Mouse (Mus musculus) left cerebral cortex, postnatal 4 days (tissue): ENCODE results near the gene Nme7. TPM values are rescaled to one million over a fixed set of nuclear protein-coding genes. Genes with fewer than 3 reads are reported as not detected.

Source experiments
- DNase-seq: peaks from one replicate; pipeline ENCODE4 v3.0.0-alpha.2; 2022
- intact Hi-C: fragments of 180-260 bp; cut with DNase I; formaldehyde crosslinking; loops from one replicate; pipeline ENCODE4 v1.15.1; 2025
- total RNA-seq, 2 experiments: library from RNA; stranded (reverse); gene quantifications; 2 replicates each; pipeline ENCODE4 v1.2.3; 2021

Gene Nme7
- total RNA-seq, 2 experiments from 2014 or later, result 21.5 to 24.4 TPM

DNA sequence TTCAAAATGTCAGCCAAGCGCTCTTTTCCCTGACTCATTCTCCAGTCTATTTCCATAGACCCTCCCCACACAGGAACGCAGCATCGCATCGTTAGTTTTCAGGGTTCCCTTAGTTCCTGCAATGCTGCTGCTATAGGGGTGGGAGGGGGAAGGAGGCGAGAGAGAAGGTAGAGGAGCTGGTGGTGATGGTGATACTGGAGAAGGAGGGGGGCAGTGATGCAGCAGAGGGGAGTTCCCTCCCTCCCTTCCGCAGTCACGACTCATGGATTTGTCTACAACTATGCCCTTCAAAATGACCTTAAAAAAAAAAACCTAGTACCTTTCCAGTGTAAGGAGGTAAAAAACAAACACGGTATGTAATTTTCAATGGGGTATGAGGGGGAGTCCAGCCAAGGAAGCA, 152.8 kb downstream of the Nme7 start:
- intact Hi-C loops, result loop anchor here (5.0 to 10.0 kb wide), 6 partner anchors 131 to 666 kb away; no protein-coding TSS in a partner anchor
- DNase-seq, result no peak

DNA sequence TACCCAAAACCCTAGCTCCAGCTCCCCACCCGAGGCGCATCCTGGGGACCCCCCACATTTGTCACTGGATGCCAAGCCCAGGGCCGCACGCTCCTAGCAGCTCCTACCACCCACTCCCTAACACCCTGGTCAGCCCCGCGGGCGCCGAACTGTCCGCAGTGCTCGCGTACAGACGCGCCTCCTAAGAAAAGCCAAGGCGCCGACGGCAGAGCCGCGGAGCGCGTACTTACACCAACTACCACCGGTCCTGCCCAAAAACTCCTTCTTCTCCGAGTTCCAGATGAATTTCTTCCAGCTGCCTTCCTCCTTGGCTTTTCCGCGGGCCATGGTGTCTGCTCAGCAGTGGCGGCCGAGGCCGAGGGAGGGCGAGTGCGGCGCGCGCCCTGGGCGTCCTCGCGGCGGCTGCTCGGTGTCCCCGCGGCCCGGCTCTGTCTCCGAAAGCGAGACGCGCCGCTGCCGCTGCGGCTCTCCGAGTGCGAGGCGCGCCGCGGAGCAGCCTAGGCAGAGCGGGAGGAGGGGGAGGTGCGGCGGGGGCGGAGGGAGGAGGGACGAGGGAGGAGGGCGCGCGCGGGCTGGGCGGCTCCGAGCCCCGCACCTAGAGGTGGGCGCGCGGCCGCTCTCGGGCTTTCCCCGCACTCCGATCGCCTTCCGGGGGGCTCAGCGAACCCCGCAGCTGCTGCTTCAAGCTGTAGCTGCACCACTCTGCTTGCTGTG, 153.8 kb downstream of the Nme7 start:
- intact Hi-C loops, result loop anchor here (5.0 to 10.0 kb wide), 6 partner anchors 130 to 665 kb away; no protein-coding TSS in a partner anchor
- DNase-seq, result peak; percentile 73

DNA sequence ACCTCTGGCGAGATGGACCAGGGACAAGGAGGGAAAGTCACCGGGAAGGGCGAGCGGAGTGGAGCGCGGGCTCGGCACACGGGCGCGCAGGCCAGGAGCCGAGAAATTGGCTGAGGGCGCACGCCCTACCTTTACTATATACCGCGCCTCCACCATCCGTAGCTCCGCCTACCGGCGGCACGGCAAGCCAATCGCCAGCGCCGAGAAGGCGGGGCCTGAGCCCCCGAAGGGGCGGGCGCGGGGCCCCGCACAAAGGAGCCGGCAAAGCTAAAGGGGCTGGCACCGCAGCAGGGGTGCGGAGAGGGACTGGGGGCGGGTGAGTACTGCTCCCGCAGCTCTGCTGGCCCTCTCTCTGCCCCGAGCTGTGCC, 154.3 kb downstream of the Nme7 start, which contains the start of gene Atp1b1:
TSS of gene Atp1b1 (minus strand) at position 111 of the 369 bp plus-strand sequence.
- peak; percentile 92 for DNase-seq
- intact Hi-C loops, result loop anchor here (5.0 to 10.0 kb wide), 6 partner anchors 129 to 664 kb away; no protein-coding TSS in a partner anchor

DNA sequence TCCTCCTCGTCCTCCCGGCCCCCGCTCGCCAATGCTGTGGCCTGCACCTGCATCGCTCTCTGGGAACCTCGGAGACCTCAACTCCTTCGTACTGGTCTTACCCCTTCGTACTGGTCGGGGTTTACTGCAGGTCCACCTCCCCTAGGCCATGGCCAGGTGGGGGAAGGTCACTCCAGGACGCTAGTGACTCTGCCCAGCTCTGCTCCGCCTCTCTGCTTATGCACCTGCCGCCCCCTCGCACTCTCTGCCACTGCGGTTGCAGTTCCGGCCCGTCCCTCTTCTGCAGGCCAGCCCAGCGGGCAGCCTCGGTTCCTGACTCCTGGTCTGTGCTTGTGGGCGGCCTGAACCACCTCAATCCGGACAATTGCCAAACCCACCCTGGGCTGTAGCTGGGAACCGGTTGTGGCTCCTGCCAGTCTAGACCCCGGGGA, 154.7 kb downstream of the Nme7 start:
- intact Hi-C loops, result loop anchor here (5.0 to 10.0 kb wide), 6 partner anchors 129 to 664 kb away; no protein-coding TSS in a partner anchor
- DNase-seq, result no peak

DNA sequence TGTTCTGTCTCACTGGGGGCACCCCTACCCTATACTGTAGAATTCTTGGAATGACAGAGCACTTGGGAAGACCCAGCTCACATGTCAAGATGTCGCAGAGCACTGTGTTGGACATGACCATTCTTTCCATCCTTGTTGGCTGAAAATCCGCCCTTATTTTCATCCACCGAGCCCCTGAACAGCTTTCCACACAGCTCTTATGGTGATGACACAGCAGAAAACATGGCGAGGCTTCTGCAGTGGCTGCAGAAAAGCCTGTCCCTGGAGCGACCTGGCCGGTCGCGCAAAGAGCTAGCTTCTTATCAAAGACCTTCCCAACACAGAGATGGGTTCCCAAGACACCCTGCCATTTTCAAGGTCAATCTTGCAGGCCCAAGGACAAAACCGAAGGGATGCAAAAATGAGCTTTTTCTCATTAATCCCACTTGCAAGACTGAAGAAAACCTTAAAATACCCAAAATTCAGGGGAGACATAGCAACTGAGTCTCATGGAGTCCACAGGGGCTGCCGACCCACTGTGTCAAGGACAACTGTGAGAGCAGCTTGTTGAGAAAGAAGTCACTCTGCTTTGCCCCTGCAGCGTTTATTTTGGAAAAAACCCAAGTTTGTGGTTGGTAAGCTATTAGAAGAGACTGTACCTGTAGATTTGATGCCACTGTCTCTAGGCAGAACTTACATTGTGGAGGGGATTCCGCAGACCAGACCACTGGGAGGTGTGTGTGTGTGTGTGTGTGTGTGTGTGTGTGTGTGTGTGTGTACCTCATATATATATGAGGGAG, 155.4 kb downstream of the Nme7 start:
- no peak for DNase-seq
- intact Hi-C loops, result loop anchor here (5.0 to 10.0 kb wide), 6 partner anchors 128 to 663 kb away; no protein-coding TSS in a partner anchor

DNA sequence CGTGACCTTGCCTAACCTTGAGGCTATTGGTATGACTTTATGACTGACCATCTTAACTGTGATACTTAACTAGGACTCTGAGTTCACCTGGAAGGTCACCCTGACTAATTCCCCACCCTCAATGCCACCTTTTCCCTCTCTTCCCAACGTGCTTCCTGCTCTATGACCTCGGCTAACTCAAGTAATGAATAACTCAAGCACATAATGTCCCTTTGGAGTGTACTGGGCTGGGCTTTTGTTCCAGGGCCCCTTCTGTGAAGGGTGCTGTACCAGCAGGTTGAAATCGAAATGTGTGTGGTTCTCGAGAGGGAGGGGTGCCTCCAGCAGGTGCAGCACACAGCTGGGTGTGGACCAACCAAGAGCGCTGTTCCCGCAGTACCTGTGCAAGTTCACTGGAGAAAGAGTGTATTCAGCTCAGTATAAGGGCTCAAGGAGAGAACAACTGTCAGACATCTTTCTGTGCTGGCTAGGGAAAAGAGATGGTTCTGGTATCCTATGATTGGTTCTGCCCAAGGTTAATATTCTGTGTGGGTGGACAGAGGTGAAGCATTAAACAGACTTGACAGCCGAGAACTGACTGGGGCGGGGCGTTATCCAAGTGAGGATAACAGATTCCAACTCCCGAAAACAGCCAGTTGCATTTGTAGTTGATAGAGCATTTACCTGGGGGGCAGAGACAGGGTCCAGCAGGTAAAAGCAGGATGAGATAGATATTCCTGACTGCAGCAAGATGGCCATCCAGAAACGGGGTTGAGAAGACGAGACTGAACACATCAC, 157.2 kb downstream of the Nme7 start:
- DNase-seq, result no peak
- intact Hi-C loops, result no loop called here

DNA sequence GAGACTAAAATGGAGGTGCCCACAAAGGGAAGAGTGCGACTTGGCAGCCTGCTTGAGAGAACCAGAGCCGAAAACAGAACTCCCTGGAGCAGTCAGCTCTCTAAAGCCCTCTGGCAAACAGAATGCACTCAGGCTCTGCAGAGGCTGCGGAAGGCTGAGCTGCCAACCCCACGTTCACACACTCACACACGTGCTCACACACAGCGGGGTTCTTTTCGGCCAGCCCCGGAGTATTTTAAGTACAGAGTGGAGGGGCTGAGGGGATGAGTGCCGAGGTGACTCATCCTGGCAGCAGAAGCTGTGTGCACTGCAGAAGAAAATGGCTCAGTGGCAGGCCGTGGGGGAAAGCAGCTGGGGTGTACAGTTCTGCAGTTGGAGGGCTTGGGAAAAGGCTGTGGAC, 157.8 kb downstream of the Nme7 start:
- intact Hi-C loops, result no loop called here
- DNase-seq, result peak; percentile 63

DNA sequence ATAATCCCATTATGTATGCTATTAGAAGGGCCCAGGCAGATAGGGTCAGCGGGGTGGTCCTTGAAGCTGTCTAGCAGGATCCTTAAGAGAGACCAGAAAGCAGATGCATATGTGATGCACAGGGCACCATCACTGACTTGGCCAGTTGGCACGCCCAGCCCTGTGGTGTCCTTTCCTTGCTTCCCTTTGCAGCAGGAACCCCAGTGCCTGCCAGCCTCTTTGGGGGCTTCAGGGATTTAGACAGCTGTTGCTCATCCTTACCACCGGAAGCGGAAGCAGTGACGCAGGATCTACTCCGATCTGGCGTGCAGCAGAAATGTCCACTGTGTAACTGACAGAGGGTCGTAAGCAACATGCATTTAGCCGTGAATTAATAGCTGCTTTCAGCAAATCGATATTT, 163.5 kb downstream of the Nme7 start:
- DNase-seq, result no peak
- intact Hi-C loops, result no loop called here

DNA sequence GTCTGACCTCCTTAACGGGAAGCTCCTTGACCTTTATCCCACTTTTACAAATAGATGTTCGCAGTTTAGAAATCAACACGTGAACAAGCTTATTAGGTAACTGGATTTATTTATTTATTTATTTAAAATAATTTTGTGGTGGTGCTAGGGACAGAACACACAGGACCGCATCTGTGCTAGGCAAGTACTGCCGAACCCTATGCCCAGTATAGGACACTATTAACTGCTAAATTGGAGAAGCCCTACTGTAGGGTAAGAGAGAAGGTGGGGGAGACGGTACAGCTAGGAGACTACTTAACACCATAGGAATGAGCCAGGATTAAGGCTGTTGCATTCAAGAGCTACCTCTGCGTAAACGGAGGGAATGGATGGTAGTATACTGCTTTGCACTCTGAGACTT, 164.4 kb downstream of the Nme7 start:
- intact Hi-C loops, result no loop called here
- DNase-seq, result no peak

DNA sequence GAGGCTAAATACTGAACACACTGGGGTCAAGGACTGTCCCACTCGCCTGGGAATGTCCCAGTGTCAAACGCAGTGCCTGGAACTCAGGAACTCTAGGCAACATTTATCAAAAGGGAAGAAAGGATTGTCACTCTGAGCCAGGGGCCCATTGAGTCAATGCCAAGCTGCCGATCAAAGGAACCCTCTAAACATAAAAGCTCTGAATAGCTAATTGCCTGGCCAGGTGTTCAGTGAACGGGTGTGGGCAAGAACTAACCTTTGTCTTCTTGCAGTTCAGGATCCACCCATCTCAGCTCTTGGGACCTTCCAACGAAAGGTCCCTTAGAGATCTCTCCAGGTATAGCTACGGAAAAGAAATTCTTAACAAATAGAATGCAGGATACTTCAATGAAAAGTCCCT, 167.1 kb downstream of the Nme7 start:
- no peak for DNase-seq
- intact Hi-C loops, result no loop called here

DNA sequence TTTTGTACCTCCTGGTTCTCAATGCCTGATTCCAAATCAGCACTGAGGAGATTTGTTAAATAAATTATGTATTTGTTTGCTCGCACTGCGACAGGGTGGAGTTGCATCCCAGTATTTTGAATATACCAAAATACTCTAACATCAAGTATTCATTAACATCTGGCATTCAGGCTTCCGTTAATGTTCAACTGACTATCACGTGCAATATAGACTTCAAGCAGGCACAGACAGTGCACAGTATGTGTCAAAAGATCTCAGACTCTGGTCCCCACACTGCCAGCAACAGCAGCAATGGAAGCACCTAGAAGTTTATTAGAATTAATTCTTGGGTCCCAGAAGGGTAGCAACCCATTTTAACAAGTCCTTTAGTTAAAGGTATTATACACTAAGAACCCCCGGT, 167.7 kb downstream of the Nme7 start:
- no peak for DNase-seq
- intact Hi-C loops, result no loop called here

DNA sequence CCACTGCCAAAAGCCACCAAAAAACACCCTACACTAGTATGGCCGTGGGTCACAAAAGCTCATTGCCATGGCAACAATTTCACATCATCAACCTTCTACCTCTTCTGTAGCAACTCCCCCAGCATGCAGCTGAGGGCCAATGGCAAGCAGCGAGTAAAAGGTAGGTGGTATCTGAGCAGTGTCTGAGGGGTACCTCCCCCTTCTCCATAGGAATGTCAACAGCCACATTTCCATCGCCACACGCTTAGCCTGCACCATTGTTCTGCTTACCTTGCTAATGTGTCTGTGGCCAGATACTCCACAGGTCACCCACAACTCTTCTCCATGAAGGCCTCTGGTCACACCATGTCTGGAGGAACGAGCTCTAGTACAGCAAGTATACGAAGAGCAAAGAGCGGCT, 169.5 kb downstream of the Nme7 start:
- intact Hi-C loops, result no loop called here
- no peak for DNase-seq

DNA sequence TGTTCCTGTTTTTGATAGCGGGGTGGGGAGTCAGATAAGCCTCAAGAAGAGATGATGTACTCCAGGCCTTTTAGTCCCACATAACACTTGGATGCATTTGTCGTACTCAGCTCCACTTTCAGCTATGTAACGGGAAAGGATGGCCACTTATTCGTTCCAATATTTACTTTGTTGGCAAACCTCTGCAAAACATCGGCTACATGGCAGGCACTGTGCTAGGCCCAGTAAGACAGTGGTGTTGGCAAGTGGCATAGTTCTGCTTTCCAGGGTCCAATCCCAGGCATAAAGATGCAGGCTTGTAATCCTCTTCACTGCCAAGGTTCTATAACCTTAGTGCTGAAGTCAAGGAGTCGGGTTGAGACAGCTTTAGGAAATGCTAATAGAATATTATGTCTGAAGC, 170.4 kb downstream of the Nme7 start:
- DNase-seq, result no peak
- intact Hi-C loops, result no loop called here

DNA sequence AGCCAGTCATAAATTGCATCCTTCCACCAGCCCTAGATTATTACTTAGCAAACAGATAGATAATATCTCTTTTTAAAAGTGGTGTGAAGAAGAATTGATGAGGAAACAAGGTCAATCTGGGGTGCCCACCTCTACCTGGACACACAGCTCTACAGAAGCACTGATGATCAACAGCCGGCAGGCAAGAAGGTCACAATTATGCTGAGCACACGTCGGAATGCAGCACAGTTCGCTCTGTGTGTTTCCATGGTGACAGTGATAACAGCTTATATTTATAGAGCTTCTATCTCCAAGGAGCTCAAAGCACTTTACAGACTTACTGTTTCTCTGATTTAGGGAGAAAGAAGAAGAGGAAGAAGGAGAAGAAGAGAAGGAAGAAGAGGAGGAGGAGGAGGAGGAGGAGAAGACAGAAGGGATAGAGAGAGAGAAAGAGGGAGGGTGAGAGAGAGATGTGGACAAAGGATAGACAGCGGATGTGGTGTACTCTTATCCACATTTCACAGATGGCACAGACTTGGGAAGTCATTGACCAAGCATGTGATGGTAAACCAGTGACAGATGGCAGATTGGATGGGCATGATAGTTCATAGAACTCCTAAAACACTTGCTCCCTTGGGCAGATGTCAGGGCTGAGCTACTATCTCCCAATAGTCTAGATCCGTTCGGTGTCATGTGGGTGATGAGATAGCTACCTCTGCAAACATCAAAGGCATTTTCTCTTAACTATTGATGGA, 171.0 kb downstream of the Nme7 start:
- DNase-seq, result no peak
- intact Hi-C loops, result no loop called here

DNA sequence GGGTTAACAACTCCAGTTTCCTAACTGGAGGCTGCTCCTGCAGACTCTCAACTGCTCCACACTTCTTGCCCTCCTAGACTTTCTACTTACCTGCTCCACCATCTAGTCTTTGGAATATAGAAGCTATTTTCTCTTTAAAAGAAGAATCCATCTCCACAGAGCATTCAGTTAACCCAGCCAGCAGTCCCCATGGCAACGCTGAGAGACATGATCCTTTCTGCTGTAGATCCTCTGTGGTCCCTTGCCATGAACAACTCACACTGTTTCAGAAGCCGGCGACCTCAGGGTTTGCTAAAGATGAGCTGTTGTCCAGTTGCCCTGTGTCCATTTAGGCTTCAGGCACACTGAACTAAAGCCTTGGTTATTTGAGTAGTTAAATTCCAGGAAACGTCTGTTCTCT, 172.0 kb downstream of the Nme7 start:
- intact Hi-C loops, result no loop called here

DNA sequence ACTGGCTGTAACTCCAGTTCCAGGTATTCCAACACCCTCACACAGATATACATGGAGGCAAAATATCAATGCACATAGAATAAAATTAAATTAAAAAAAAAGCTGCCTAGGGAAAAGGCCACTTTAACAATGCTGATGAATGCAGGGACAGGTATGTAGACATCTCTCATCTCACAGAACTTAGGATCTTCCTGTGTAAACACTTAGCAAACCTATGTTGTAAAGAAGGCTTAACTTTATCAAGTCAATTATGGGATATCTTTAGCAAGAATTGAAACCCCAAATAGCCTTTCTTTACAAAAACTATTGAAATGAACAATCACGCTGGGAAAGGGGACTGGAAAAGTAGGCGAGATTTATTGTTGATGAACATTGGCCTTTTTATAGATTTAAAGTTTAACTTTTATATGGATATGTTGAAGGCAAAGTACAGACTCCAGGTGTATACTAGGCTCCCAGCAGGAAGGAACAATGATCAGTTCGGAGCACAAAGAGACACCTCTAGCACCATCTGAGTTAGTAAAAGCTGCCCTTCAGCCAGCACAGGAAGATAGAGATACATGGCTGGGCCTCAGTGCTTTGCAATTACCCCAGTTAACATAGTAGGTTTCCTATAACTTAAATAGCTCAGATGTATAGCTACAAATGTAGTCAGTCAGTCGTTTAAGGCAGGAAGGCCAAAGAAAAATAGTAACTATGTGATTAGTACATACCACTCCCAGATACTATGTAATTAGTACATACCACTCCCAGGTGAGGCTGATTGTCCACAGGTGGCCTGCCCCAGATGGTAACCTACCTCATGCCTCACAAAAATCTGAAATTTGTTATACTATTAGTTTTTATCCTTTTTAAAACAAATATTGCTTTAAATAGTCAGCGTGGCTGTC, 177.1 kb downstream of the Nme7 start:
- no peak for DNase-seq
- intact Hi-C loops, result no loop called here

More for the DNA sequence above, 172.0 kb downstream of the Nme7 start:
- DNase-seq, result no peak

DNA sequence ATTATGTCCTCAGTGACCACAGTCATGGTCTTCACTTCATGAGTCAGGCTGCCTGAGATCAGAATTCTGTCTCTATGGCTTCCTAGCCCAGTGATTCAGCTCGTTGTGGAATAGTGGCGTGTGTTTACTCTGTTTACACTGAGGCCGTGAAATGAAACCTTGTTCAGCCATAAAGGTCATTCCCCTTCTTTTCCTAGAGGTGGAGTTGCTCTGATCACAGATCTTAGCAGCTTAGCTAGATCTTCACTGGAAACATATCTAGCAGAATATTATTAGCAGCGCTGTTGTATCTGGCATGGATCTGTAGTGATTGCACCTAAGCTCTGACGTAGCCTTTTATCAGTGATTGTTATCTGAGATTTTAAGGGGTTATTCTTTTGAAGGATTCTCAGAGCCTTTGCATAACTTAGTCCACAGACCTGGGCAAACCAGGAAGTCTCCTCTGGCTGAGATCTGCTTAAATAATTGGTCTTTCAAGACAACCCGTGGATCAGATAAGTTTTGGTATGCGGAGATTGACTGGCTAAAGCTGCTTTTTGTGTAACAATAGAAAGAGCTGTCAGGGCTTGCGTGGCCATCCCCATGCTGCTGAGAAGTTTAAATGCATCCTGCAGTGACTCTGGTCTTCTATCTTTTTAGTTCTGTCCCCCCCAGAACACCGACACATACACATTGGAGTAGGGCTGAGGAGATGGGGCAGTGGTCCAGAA, 177.9 kb downstream of the Nme7 start:
- DNase-seq, result no peak
- intact Hi-C loops, result no loop called here

DNA sequence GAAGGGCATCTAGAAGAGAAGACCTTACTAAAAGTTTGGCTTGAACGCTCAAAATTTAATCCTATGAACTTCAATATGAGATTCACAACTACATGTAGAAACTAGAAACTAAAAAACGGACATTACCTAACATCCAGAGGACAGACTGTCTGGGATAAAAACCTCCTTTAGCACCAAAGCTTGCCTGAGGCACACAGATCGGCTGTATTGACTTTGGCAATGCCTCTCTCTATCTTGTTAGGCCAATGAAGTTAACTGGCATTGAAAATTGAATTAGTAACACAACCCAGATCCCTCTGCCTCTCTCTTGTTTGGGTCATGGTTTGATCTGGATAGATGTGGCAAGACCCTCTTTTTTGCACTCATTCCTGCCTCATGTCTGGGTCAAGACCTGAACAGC, 178.9 kb downstream of the Nme7 start:
- intact Hi-C loops, result no loop called here
- no peak for DNase-seq

DNA sequence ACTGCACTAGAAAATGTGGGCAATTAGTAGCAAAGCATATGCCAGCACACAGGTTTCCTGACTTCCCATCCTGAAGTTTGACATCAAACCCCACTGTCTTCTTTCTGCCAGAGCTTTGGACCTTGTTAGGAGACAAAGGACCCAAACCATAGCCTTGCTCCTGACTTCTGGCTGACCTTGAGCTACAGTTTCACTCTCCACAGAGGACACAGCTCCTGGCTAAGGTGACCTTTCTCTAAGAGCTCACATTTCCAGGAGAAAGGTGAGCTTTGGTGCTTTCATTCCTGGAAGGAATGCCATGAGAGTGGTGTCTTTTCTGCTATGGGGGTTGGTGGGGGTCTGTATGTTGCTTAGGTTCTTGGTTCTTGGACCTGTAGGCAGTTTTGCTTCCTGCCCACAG, 179.8 kb downstream of the Nme7 start:
- DNase-seq, result no peak
- intact Hi-C loops, result no loop called here
